Mouse (Mus musculus) testis, adult 2 months (tissue): ENCODE results near the gene Srgap2. TPM values are rescaled to one million over a fixed set of nuclear protein-coding genes. Genes with fewer than 3 reads are reported as not detected.

ENCODE experiments used
- H3K27ac ChIP-seq: fragments of 200-500 bp; 2 replicates; pipeline ENCODE4 v1.5.1; 2012; ENCODE audit warnings: low read depth, low read length; ENCODE audit not compliant: control insufficient read depth, insufficient read depth
- H3K27me3 ChIP-seq: fragments of 200-500 bp; 2 replicates; pipeline ENCODE4 v1.6.1; 2012; ENCODE audit warnings: mild to moderate bottlenecking, low read length, moderate library complexity; ENCODE audit not compliant: control insufficient read depth, insufficient read depth
- H3K36me3 ChIP-seq: fragments of 200-500 bp; 2 replicates; pipeline ENCODE4 v1.6.1; 2012; ENCODE audit warnings: mild to moderate bottlenecking, low read length; ENCODE audit not compliant: control insufficient read depth, insufficient read depth
- H3K4me1 ChIP-seq: fragments of 200-500 bp; 2 replicates; pipeline ENCODE4 v1.6.1; 2012; ENCODE audit warnings: low read length; ENCODE audit not compliant: control insufficient read depth, insufficient read depth
- H3K4me3 ChIP-seq: fragments of 200-500 bp; 2 replicates; pipeline ENCODE4 v1.5.1; 2012; ENCODE audit warnings: low read depth, mild to moderate bottlenecking, low read length, moderate library complexity, mixed read lengths; ENCODE audit not compliant: control insufficient read depth
- CTCF ChIP-seq: fragments of 200-500 bp; IDR thresholded peaks from 2 replicates; pipeline ENCODE4 v1.5.1; 2012; ENCODE audit warnings: low read depth, mild to moderate bottlenecking, inconsistent platforms, low read length, moderate library complexity; ENCODE audit not compliant: control insufficient read depth, insufficient read depth, insufficient replicate concordance
- POLR2A ChIP-seq: fragments of 200-500 bp; IDR thresholded peaks from 2 replicates; pipeline ENCODE4 v1.6.1; 2012; ENCODE audit warnings: low read depth, mild to moderate bottlenecking, inconsistent platforms, low read length, moderate library complexity; ENCODE audit not compliant: control insufficient read depth
- polyA plus RNA-seq: library from polyadenylated mRNA; depleted of rRNA; stranded (reverse); fragments of >200 nt; gene quantifications from 2 replicates; pipeline ENCODE4 v1.2.3, GENCODE M21; 2012

The Srgap2 gene
- polyA plus RNA-seq, 1 experiment, result 12.6 TPM

DNA sequence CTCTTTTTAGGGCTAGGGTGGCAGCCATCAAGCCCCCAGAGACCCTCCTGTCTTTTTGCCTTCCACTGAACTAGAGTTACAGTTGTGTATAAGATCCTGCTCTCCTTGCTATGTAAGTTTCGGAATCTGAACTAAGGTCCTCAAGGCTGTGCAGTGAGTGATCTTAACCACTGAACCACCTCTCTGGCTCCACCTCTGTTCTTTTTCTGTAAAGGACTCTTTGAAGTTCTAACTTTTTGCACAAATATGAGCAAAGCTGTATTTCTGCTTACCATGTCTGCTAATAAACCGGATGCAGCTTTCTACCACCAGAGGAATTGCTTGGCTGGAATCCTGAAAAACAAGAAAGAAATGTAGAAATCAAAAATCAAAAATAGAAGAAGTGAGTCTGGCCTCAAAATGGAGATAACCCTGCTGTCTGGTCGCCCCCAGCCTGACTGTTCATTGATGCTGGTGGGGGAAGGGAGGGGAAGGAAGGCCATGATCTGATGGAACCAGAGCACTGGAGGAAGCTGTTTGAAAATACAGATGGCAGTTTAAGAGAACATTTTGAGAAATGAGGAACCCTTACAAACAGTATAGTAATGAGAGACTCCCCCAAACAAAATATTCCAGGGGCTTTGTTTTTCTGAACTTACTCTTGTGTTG is 202.2 kb downstream of the Srgap2 start:
- no peaks in the 10 kb centered on the region for H3K27me3 ChIP-seq
- no peaks in the 10 kb centered on the region for H3K36me3 ChIP-seq
- H3K4me1 ChIP-seq, result no peaks in the 10 kb centered on the region
- H3K4me3 ChIP-seq, result no peak overlapping the region
- no peak overlapping the region for H3K27ac ChIP-seq
- TF ChIP-seq POLR2A (no peak), CTCF (no peak)

GRCm38 (mm10) chr1:131319598-131320330 is 207.4 kb downstream of the Srgap2 start:
- Histone ChIP-seq H3K27ac (no peak overlapping the region), H3K27me3 (no peaks in the 10 kb centered on the region), H3K4me1 (no peaks in the 10 kb centered on the region), H3K36me3 (peaks cover 4% of the 10 kb centered on the region), H3K4me3 (no peak overlapping the region)
- TF ChIP-seq POLR2A (no peak), CTCF (no peak)

GRCm38 (mm10) chr1:131318397-131318796 is 208.8 kb downstream of the Srgap2 start:
- Histone ChIP-seq H3K27me3 (no peaks in the 10 kb centered on the region), H3K4me3 (no peak overlapping the region), H3K27ac (no peak overlapping the region), H3K4me1 (no peaks in the 10 kb centered on the region), H3K36me3 (peaks cover 4% of the 10 kb centered on the region)
- no peak for TF ChIP-seq POLR2A
- no peak for TF ChIP-seq CTCF

GRCm38 (mm10) chr1:131317625-131318024 is 209.5 kb downstream of the Srgap2 start:
- Histone ChIP-seq H3K36me3 (peaks cover 4% of the 10 kb centered on the region), H3K4me3 (no peak overlapping the region), H3K27me3 (no peaks in the 10 kb centered on the region), H3K4me1 (no peaks in the 10 kb centered on the region), H3K27ac (no peak overlapping the region)
- TF ChIP-seq POLR2A (no peak), CTCF (no peak)

DNA sequence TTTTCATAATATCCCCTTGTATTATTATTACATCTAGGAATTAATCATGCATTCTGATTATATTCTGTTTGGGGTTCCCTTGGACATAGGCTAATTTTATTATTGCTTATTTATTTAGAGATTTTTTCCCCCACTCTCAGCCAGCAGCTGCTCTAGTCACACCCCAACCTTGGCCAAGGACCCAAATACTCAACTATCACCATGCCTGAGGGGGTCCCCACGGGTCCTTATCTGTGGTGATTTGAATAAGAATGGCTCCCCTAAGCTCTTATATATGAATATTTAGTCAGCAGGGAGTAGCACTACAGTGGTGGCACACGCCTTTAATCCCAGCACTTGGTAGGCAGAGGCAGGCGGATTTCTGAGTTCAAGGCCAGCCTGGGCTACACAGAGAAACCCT is 215.9 kb downstream of the Srgap2 start:
- TF ChIP-seq CTCF (no peak), POLR2A (no peak)
- no peak overlapping the region for H3K4me3 ChIP-seq
- no peaks in the 10 kb centered on the region for H3K4me1 ChIP-seq
- H3K27me3 ChIP-seq, result no peaks in the 10 kb centered on the region
- peaks cover 3% of the 10 kb centered on the region for H3K36me3 ChIP-seq
- H3K27ac ChIP-seq, result no peak overlapping the region

DNA sequence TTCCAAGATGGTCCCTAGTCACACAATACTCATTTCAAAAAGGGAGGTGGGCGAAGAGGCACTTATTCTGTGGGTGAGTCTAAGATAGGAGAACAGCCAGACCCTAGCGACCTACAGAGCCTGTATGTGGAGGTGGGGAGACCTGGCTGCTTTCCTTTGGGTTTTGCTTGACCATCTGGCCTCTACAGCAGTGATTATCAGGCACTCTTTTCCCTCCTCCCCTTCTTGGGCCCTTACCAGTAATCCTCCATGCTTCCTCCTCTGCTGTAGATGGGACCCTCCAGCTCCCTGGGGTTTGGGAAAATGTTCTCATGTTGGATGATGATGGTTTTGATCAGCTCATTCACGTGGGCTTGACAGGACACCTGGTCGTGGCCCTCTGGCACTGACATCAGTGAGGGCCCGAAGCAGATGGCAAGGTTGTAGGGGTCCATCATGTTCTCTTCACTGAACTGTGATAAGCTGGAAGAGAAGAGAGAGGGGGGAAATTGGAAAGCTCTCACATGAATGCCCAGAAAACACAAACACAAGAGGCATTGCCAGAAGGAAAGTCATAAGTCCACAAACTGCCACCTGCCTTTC is 216.8 kb downstream of the Srgap2 start:
- H3K27ac ChIP-seq, result no peak overlapping the region
- H3K4me3 ChIP-seq, result no peak overlapping the region
- no peaks in the 10 kb centered on the region for H3K4me1 ChIP-seq
- no peaks in the 10 kb centered on the region for H3K27me3 ChIP-seq
- peaks cover 3% of the 10 kb centered on the region for H3K36me3 ChIP-seq
- no peak for TF ChIP-seq CTCF
- no peak for TF ChIP-seq POLR2A

GRCm38 (mm10) chr1:131300750-131301149 is 226.4 kb downstream of the Srgap2 start:
- no peaks in the 10 kb centered on the region for H3K4me1 ChIP-seq
- no peaks in the 10 kb centered on the region for H3K36me3 ChIP-seq
- TF ChIP-seq CTCF, result no peak
- H3K4me3 ChIP-seq, result no peak overlapping the region
- H3K27ac ChIP-seq, result no peak overlapping the region
- H3K27me3 ChIP-seq, result no peaks in the 10 kb centered on the region
